Mouse (Mus musculus): ENCODE data around the gene Vps18. TPM values are rescaled to one million over a fixed set of nuclear protein-coding genes. Genes with fewer than 3 reads are reported as not detected.
A peak's percentile ranks its signal among the peaks of the same experiment; 100 is the strongest.

Gene Vps18
- polyA plus RNA-seq, 1 experiment from 2014 or later, result 18.8 TPM

DNA sequence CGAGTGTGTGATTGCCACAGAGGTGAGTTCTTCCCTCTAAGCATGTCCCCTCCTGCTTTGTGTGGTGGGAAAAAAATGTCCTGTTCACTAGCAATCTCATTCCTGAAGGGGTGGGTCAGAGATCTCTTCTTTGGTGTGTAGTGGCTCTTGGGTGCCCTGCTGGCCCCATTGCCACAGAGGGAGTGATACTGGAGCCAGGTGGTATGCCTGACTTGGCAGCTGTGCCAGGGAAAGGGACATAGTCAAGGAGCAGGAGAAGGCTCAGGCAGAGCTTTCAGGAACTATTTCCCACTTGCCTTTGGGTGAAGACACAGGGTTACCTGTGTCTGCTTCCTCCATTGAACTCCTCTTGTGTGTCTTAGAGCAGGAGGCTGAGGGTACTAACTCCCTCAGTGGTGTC is 45.6 kb downstream of the Vps18 start:
- Histone ChIP-seq H3K27me3 (peaks cover 28% of the 10 kb centered on the region), H3K36me3 (no peaks in the 10 kb centered on the region), H3K9me3 (replicated peaks) (no peaks in the 10 kb centered on the region), H3K9ac (no peak overlapping the region), H3K4me3 (replicated peaks) (no peak overlapping the region), H3K27ac (replicated peaks) (no peak overlapping the region), H3K4me1 (peaks cover 4% of the 10 kb centered on the region; the same call in 1 of the 2 replicates), H3K4me2 (replicated peaks) (no peak overlapping the region)
- 25% methylated on average over 1 of the region's 1 CpGs for WGBS
- no peak for ATAC-seq (ENCODE audit: insufficient number of reproducible peaks, low FRiP score, low TSS enrichment, low read depth)

DNA sequence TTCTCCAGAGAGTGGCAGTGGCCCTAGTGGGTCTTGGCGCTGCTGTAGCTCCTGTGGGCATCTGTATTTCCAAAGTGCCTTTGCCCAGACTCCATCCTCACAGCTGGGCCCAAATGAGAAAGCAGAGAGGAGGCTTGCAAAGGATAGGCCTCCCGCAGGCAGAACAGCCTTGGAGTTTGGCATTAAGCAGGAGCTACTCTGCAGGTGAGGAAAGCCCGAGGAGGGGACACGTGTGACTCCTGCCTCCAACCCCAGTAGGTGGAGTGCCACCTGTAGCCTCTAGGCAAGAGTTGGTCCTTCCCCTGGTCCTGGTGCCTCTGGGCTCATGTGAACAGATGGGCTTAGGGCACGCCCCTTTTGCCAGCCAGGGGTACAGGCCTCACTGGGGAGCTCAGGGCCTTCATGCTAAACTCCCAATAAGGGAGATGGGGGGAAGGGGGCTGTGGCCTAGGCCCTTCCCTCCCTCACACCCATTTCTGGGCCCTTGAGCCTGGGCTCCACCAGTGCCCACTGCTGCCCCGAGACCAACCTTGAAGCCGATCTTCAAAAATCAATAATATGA is 46.5 kb downstream of the Vps18 start:
- Histone ChIP-seq H3K9ac (no peak overlapping the region), H3K27me3 (peaks cover 22% of the 10 kb centered on the region), H3K4me2 (replicated peaks) (no peak overlapping the region), H3K4me1 (peaks cover 4% of the 10 kb centered on the region; the same call in 1 of the 2 replicates), H3K9me3 (replicated peaks) (no peaks in the 10 kb centered on the region), H3K36me3 (no peaks in the 10 kb centered on the region), H3K4me3 (replicated peaks) (no peak overlapping the region), H3K27ac (replicated peaks) (no peak overlapping the region)
- no peak for ATAC-seq (ENCODE audit: insufficient number of reproducible peaks, low FRiP score, low TSS enrichment, low read depth)
- WGBS, result 78% methylated on average over 7 of the region's 7 CpGs

DNA sequence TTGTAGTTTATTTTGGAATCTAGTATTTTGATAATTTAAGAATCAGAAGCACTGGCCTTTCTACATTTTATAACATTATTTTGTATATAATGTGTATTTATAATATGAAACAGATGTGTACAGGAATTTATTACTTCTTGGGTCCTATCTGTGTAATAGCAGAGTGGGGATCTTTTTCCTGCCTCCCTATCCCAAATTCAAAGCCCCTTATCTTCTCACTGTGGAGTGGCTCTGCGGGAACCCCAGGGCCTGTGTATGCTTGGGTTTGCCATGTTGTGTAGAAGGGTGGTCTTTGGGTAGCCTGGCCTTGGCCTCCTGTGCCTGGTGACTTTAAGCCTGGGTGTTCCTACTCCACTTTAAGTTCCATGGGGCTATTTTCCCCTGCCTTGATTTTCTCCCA is 47.0 kb downstream of the Vps18 start:
- no peaks in the 10 kb centered on the region for H3K9me3 ChIP-seq (replicated peaks)
- WGBS, result 71% methylated on average over 1 of the region's 1 CpGs
- no peak overlapping the region for H3K27ac ChIP-seq (replicated peaks)
- ATAC-seq (ENCODE audit: insufficient number of reproducible peaks, low FRiP score, low TSS enrichment, low read depth), result no peak
- peaks cover 4% of the 10 kb centered on the region; the same call in 1 of the 2 replicates for H3K4me1 ChIP-seq
- H3K27me3 ChIP-seq, result peaks cover 17% of the 10 kb centered on the region
- no peak overlapping the region for H3K9ac ChIP-seq
- no peaks in the 10 kb centered on the region for H3K36me3 ChIP-seq
- no peak overlapping the region for H3K4me3 ChIP-seq (replicated peaks)
- H3K4me2 ChIP-seq (replicated peaks), result no peak overlapping the region

DNA sequence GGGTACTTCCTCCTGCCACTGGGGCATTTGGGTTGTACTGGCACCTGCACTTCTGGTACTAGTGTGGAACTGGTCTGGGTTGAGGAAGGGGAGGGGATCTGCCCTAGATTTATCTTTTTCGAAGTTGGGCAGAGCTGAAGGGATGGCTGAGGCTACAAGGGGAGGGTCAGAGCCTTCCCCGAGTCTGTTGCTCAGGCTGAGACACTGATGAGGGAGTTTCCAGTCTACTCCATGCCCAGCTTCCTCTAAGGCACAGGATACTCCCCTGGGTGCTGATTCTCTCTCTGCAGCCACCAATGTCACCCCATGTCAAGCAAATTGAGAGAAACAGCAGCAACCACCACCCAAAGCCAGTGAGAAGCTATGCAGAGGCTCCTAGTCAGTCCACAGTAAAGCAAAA is 47.5 kb downstream of the Vps18 start:
- H3K27me3 ChIP-seq, result peaks cover 13% of the 10 kb centered on the region
- H3K4me2 ChIP-seq (replicated peaks), result no peak overlapping the region
- no peak overlapping the region for H3K27ac ChIP-seq (replicated peaks)
- peaks cover 4% of the 10 kb centered on the region; the same call in 1 of the 2 replicates for H3K4me1 ChIP-seq
- no peak overlapping the region for H3K4me3 ChIP-seq (replicated peaks)
- no peak for ATAC-seq (ENCODE audit: insufficient number of reproducible peaks, low FRiP score, low TSS enrichment, low read depth)
- H3K9me3 ChIP-seq (replicated peaks), result no peaks in the 10 kb centered on the region
- 57% methylated on average over 2 of the region's 2 CpGs for WGBS
- H3K36me3 ChIP-seq, result no peaks in the 10 kb centered on the region
- H3K9ac ChIP-seq, result no peak overlapping the region

DNA sequence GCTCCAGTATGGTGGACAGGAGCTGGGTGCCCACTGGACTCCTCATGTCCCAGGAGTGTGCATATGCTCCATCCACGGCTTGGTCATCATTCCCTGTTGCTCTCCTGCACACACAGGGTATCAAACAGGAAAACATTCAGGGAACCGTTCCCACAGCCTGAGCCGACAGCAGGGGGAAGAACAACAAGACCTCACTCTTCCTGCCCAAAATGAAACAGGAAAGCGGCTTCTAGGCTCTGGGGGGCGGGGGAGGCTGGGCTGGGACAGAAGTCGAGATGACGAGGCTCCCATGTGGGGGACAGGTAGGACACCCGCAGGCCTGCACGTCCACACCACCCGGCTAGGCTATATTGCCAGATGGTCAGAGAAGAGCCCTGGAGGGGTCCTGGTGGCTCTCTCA is 47.9 kb downstream of the Vps18 start:
- Histone ChIP-seq H3K4me2 (replicated peaks) (no peak overlapping the region), H3K4me3 (replicated peaks) (no peak overlapping the region), H3K27ac (replicated peaks) (no peak overlapping the region), H3K36me3 (no peaks in the 10 kb centered on the region), H3K4me1 (peaks cover 4% of the 10 kb centered on the region; the same call in 1 of the 2 replicates), H3K9ac (no peak overlapping the region), H3K9me3 (replicated peaks) (no peaks in the 10 kb centered on the region), H3K27me3 (peaks cover 8% of the 10 kb centered on the region)
- ATAC-seq (ENCODE audit: insufficient number of reproducible peaks, low FRiP score, low TSS enrichment, low read depth), result no peak
- 64% methylated on average over 10 of the region's 10 CpGs for WGBS

DNA sequence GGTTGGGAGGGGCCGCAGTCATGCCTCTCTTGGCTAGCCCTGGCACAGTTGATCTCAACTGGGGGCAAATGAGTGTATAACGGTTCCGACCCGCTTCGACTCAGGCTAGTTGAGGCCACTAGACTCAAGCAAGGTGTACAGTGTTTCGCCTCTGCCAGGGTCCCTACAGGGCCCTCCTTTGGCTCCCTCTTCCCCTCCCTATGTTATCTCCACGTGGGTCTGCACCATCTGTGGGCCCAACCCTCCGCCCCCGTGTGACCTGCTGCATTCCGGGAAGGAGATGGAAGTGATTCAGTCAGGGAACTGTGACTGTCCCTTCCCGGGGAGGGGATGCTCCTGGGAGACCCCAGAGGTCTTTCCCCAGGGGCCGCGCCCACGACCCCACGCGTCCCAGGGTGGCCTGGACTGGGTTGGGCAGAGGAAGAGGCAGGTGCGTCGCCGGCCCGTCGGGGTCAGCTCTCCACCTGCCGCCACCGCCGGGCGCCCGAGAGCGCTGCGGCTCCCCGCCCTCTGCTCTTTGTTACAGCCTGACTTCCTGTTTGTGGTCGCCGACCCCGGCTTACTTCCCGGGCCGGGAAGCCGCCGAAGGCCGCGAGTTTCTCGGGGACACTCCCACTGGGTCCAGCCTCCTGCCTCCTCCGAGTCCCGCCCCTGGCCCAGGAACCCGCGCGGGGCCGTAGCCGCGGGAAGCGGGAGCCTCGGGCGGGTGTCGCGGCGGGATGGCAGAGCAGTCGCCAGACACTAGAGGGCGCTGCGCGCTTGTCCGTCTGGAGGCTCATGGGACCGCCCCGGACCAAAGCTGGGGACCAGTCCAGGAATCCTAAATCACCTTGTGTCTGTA is 49.1 kb downstream of the Vps18 start:
- peak overlapping the region; percentile 66 for H3K4me2 ChIP-seq (replicated peaks)
- H3K4me1 ChIP-seq, result peaks cover 4% of the 10 kb centered on the region; the same call in 1 of the 2 replicates
- WGBS, result 7% methylated on average over 60 of the region's 60 CpGs
- no peaks in the 10 kb centered on the region for H3K27me3 ChIP-seq
- no peak overlapping the region for H3K27ac ChIP-seq (replicated peaks)
- H3K36me3 ChIP-seq, result no peaks in the 10 kb centered on the region
- H3K4me3 ChIP-seq (replicated peaks), result peak overlapping the region; percentile 58
- peak; percentile 84 for ATAC-seq (ENCODE audit: insufficient number of reproducible peaks, low FRiP score, low TSS enrichment, low read depth)
- H3K9ac ChIP-seq, result peak overlapping the region; percentile 16
- 0 out of 2 replicates have a peak, but pooled peaks cover 4% of the 10 kb centered on the region for H3K9me3 ChIP-seq (replicated peaks)

DNA sequence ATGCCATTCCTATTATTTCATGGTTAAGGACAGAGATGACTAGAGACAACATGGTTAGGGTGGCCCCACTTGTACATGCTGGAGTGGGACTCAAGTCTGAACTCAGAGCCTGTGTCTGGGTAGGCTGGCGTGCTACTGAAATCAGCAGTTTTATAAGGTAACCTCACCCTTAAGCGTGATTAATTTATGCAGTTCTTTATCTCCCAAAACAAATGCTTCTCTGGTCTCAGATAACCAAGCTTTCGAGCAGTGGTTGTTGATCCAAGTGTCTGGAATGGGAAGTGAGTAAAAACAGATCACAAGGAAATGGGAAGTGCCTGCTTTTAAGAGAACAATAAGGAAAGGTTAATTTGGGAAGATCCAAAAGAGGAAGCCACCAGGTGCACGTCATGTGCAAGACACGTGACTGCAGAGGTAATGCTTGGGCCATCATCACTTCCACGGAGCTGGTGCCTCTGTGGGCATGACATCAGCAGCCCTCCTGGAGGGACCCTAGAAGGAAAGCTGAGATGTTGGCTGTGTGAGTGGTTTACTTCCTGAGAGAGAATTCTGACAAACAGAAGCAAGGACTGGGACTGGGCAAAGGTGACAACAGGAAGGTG is 56.1 kb downstream of the Vps18 start:
- no peak overlapping the region for H3K4me3 ChIP-seq (replicated peaks)
- WGBS, result 53% methylated on average over 6 of the region's 6 CpGs
- H3K27me3 ChIP-seq, result peaks cover under 1% of the 10 kb centered on the region; the same call in 1 of the 2 replicates
- no peak overlapping the region for H3K9ac ChIP-seq
- ATAC-seq (ENCODE audit: insufficient number of reproducible peaks, low FRiP score, low TSS enrichment, low read depth), result no peak
- H3K4me2 ChIP-seq (replicated peaks), result no peak overlapping the region
- H3K27ac ChIP-seq (replicated peaks), result no peak overlapping the region
- H3K4me1 ChIP-seq, result no peaks in the 10 kb centered on the region
- 0 out of 2 replicates have a peak, but pooled peaks cover 4% of the 10 kb centered on the region for H3K9me3 ChIP-seq (replicated peaks)
- H3K36me3 ChIP-seq, result no peaks in the 10 kb centered on the region

Other genes starting within 250 kb of the Vps18 start
- gene Knl1, start 241.6 kb upstream of the Vps18 start, polyA plus RNA-seq (2015; fragmentation: Nextera tagmentation; extraction: Ambion mirVana), result 39.7 and 40.5 TPM in 2 replicates
- gene Rad51, start 175.9 kb upstream of the Vps18 start, polyA plus RNA-seq (2015; fragmentation: Nextera tagmentation; extraction: Ambion mirVana), result 36.3 and 37.2 TPM in 2 replicates
- gene Rmdn3, start 131.7 kb upstream of the Vps18 start, polyA plus RNA-seq (2015; fragmentation: Nextera tagmentation; extraction: Ambion mirVana), result 40.2 and 41.0 TPM in 2 replicates
- gene Gchfr, start 121.0 kb upstream of the Vps18 start, polyA plus RNA-seq (2015; fragmentation: Nextera tagmentation; extraction: Ambion mirVana), result 10.6 and 15.0 TPM in 2 replicates
- gene Gm14137, start 114.2 kb upstream of the Vps18 start, polyA plus RNA-seq (2015; fragmentation: Nextera tagmentation; extraction: Ambion mirVana), result 5.0 and 5.4 TPM in 2 replicates
- gene Zfyve19, start 80.1 kb upstream of the Vps18 start, polyA plus RNA-seq (2015; fragmentation: Nextera tagmentation; extraction: Ambion mirVana), result 54.1 and 61.4 TPM in 2 replicates
- gene Dnajc17, start 79.9 kb upstream of the Vps18 start, polyA plus RNA-seq (2015; fragmentation: Nextera tagmentation; extraction: Ambion mirVana), result 19.0 and 21.7 TPM in 2 replicates
- gene Ppp1r14d, start 58.8 kb upstream of the Vps18 start, polyA plus RNA-seq (2015; fragmentation: Nextera tagmentation; extraction: Ambion mirVana), result 0.36 and 0.37 TPM in 2 replicates
- 29.8 and 33.0 TPM in 2 replicates for gene Spint1, start 51.4 kb upstream of the Vps18 start, polyA plus RNA-seq (2015; fragmentation: Nextera tagmentation; extraction: Ambion mirVana)
- 37.1 and 37.9 TPM in 2 replicates for gene Rhov, start 17.5 kb upstream of the Vps18 start, polyA plus RNA-seq (2015; fragmentation: Nextera tagmentation; extraction: Ambion mirVana)
- gene Dll4, start 37.0 kb downstream of the Vps18 start, polyA plus RNA-seq (2015; fragmentation: Nextera tagmentation; extraction: Ambion mirVana), result 5.7 and 5.8 TPM in 2 replicates
- 2.1 and 2.4 TPM in 2 replicates for gene Chac1, start 62.5 kb downstream of the Vps18 start, polyA plus RNA-seq (2015; fragmentation: Nextera tagmentation; extraction: Ambion mirVana)
- gene Ino80, start 188.9 kb downstream of the Vps18 start, polyA plus RNA-seq (2015; fragmentation: Nextera tagmentation; extraction: Ambion mirVana), result 4.1 and 4.2 TPM in 2 replicates